Comparison of ENCODE assay signal across 19 mouse cellular contexts in genomic region chr2:30407778-30408177, GRCm38 (mm10).
"Had no signal": no experiment of that assay in that cellular context is flagged by ENCODE, and none has a peak within 500 bp of the region (broad histone marks: within the 10 kb centered on the region; RNA-seq: fewer than 3 reads in every experiment).

No protein-coding gene starts in this region.

- H3K9me3 ChIP-seq: limb, embryonic 10.5 days; limb, embryonic 13.5 days; liver, embryonic 12.5 days; liver, embryonic 15.5 days; stomach, embryonic 15.5 days had no signal

- H3K27me3 ChIP-seq: limb, embryonic 13.5 days; liver, embryonic 12.5 days; liver, embryonic 15.5 days; stomach, embryonic 15.5 days had no signal

- H3K4me2 ChIP-seq: limb, embryonic 13.5 days; liver, embryonic 12.5 days; liver, embryonic 15.5 days; midbrain, embryonic 11.5 days; stomach, embryonic 15.5 days had no signal

- H3K4me3 ChIP-seq: limb, embryonic 10.5 days; limb, embryonic 13.5 days; liver, embryonic 12.5 days; liver, embryonic 15.5 days; stomach, embryonic 15.5 days had no signal

- DNase-seq: kidney, adult 9 months; kidney, postnatal 14 days; kidney, postnatal 4 days; liver; lung, adult 2 months; lung, postnatal 14 days; lung, postnatal 4 days; midbrain, embryonic 14.5 days; right cerebral cortex, adult 18-20 months; right cerebral cortex, postnatal 14 days; right cerebral cortex, postnatal 4 days; spleen, adult 18-20 months; thymus, postnatal 25 days had no signal

- H3K4me1 ChIP-seq: limb, embryonic 13.5 days; stomach, embryonic 15.5 days had no signal

- H3K27ac ChIP-seq: limb, embryonic 10.5 days; limb, embryonic 13.5 days; liver, embryonic 12.5 days; liver, embryonic 15.5 days; stomach, embryonic 15.5 days had no signal

- H3K9ac ChIP-seq: limb, embryonic 13.5 days; liver, embryonic 12.5 days; liver, embryonic 15.5 days; stomach, embryonic 15.5 days had no signal

- ATAC-seq: liver, embryonic 12.5 days had no signal
